Mouse (Mus musculus): ENCODE data around the gene Supt20.
"Not testable (repeated sequence)": the region's sequence is repeated elsewhere in the genome, so short reads cannot be mapped to it uniquely, and the experiment has no call there.

The Supt20 gene

GRCm38 (mm10) chr3:54756058-54756457 is 63.5 kb downstream of the Supt20 start:
- DNase-seq (ENCODE audit: low read depth, low spot score) = no peak

GRCm38 (mm10) chr3:54757446-54757845 is 64.8 kb downstream of the Supt20 start:
- DNase-seq (ENCODE audit: low read depth, low spot score) = no peak

GRCm38 (mm10) chr3:54759211-54759610 is 66.6 kb downstream of the Supt20 start:
- DNase-seq (ENCODE audit: low read depth, low spot score) = no peak

GRCm38 (mm10) chr3:54760321-54761115 is 67.9 kb downstream of the Supt20 start:
- DNase-seq (ENCODE audit: low read depth, low spot score) = no peak

GRCm38 (mm10) chr3:54761258-54761657 is 68.7 kb downstream of the Supt20 start:
- no peak for DNase-seq (ENCODE audit: low read depth, low spot score)

GRCm38 (mm10) chr3:54764418-54764817 is 71.8 kb downstream of the Supt20 start:
- DNase-seq (ENCODE audit: low read depth, low spot score) = no peak

GRCm38 (mm10) chr3:54765521-54765920 is 72.9 kb downstream of the Supt20 start:
- not testable (repeated sequence) for DNase-seq (ENCODE audit: low read depth, low spot score)

- no peak for DNase-seq (ENCODE audit: low read depth, low spot score)
Observed at GRCm38 (mm10) chr3:54766034-54766433, 73.4 kb downstream of the Supt20 start.

- DNase-seq (ENCODE audit: low read depth, low spot score) = no peak
Observed at GRCm38 (mm10) chr3:54766811-54767210, 74.2 kb downstream of the Supt20 start.

- DNase-seq (ENCODE audit: low read depth, low spot score) = no peak
Observed at GRCm38 (mm10) chr3:54768592-54768991, 76.0 kb downstream of the Supt20 start.

- DNase-seq (ENCODE audit: low read depth, low spot score) = no peak
Observed at GRCm38 (mm10) chr3:54769349-54770275, 77.0 kb downstream of the Supt20 start.

- no peak for DNase-seq (ENCODE audit: low read depth, low spot score)
Observed at GRCm38 (mm10) chr3:54773613-54774012, 81.0 kb downstream of the Supt20 start.

GRCm38 (mm10) chr3:54775989-54776631 is 83.5 kb downstream of the Supt20 start:
- no peak for DNase-seq (ENCODE audit: low read depth, low spot score)

Data from retina, adult 2 months (tissue).